Mouse (Mus musculus) MEL (cell line): Measurements from ENCODE around the gene Vwa5b2. TPM values are rescaled to one million over a fixed set of nuclear protein-coding genes. Genes with fewer than 3 reads are reported as not detected.

ENCODE experiments used
- DNase-seq: peaks from one replicate; pipeline ENCODE4 v3.0.0; 2011; ENCODE audit warnings: low read depth, low spot score
- H3K27ac ChIP-seq: 2 replicates; pipeline ENCODE4 v1.5.1; 2012; ENCODE audit warnings: low read depth, mild to moderate bottlenecking, control low read depth, low read length, moderate library complexity; ENCODE audit not compliant: control insufficient read depth
- H3K27me3 ChIP-seq, 2 experiments: fragments of 150-350 bp in 1 of 2; sonication (generic) in 1 of 2; 2 replicates each; pipeline ENCODE4 v1.6.1; 2012; ENCODE audit warnings: low read length in 2 of 2, mild to moderate bottlenecking in 2 of 2, improper control_type of control experiment in 1 of 2, moderate library complexity in 1 of 2; ENCODE audit not compliant: insufficient read depth in 2 of 2, control insufficient read depth in 1 of 2
- H3K36me3 ChIP-seq, 2 experiments: 2 replicates each; pipeline ENCODE4 v1.6.1; 2012 to 2014; ENCODE audit warnings: low read length in 2 of 2, improper control_type of control experiment in 1 of 2, inconsistent platforms in 1 of 2, mild to moderate bottlenecking in 1 of 2; ENCODE audit not compliant: insufficient read depth in 2 of 2, control insufficient read depth in 1 of 2
- H3K4me1 ChIP-seq, 2 experiments: fragments of 150-350 bp in 1 of 2; sonication (generic) in 1 of 2; 2 replicates each; pipeline ENCODE4 v1.6.1; 2012; ENCODE audit warnings: low read length in 2 of 2, improper control_type of control experiment in 1 of 2, mild to moderate bottlenecking in 1 of 2; ENCODE audit not compliant: insufficient read depth in 2 of 2, control insufficient read depth in 1 of 2
- H3K4me3 ChIP-seq, 2 experiments: fragments of 150-350 bp in 1 of 2; sonication (generic) in 1 of 2; 2 replicates each; pipeline ENCODE4 v1.5.1; 2012; ENCODE audit warnings: low read depth in 2 of 2, low read length in 2 of 2, mild to moderate bottlenecking in 2 of 2, moderate library complexity in 2 of 2, control low read depth in 1 of 2, improper control_type of control experiment in 1 of 2; ENCODE audit not compliant: control insufficient read depth in 1 of 2, insufficient read depth in 1 of 2
- H3K79me2 ChIP-seq: 2 replicates; pipeline ENCODE4 v1.6.1; 2012; ENCODE audit warnings: mild to moderate bottlenecking, low read length, moderate library complexity; ENCODE audit not compliant: control insufficient read depth, poor library complexity, insufficient read depth
- H3K9ac ChIP-seq: 2 replicates; pipeline ENCODE4 v1.6.1; 2012; ENCODE audit warnings: low read depth, mild to moderate bottlenecking, control low read depth, low read length, moderate library complexity; ENCODE audit not compliant: control insufficient read depth, poor library complexity, severe bottlenecking
- H3K9me3 ChIP-seq: fragments of 150-350 bp; sonication (generic); replicated peaks from 2 replicates; pipeline ENCODE4 v1.6.1; 2012; ENCODE audit warnings: mild to moderate bottlenecking, low read length, improper control_type of control experiment, moderate library complexity; ENCODE audit not compliant: insufficient read depth
- E2F4 ChIP-seq: IDR thresholded peaks from 2 replicates; pipeline ENCODE4 v1.6.1; 2011; ENCODE audit warnings: low read depth, low read length, improper control_type of control experiment, borderline replicate concordance
- ELF1 ChIP-seq: IDR thresholded peaks from 2 replicates; pipeline ENCODE4 v1.6.1; 2014; ENCODE audit warnings: low read depth, mild to moderate bottlenecking, inconsistent platforms, low read length, improper control_type of control experiment, moderate library complexity
- GABPA ChIP-seq: IDR thresholded peaks from 2 replicates; pipeline ENCODE4 v1.6.1; 2012; ENCODE audit warnings: low read depth, mild to moderate bottlenecking, inconsistent platforms, low read length, improper control_type of control experiment, moderate library complexity
- GATA1 ChIP-seq: IDR thresholded peaks from 2 replicates; pipeline ENCODE4 v1.6.1; 2011; ENCODE audit warnings: low read depth, low read length, improper control_type of control experiment
- JUND ChIP-seq: IDR thresholded peaks from 2 replicates; pipeline ENCODE4 v1.6.1; 2011; ENCODE audit warnings: low read depth, mild to moderate bottlenecking, improper control_type of control experiment, low read length
- MAX ChIP-seq: IDR thresholded peaks from 2 replicates; pipeline ENCODE4 v1.6.1; 2011; ENCODE audit warnings: low read length, improper control_type of control experiment
- MAZ ChIP-seq: IDR thresholded peaks from 2 replicates; pipeline ENCODE4 v1.6.1; 2012; ENCODE audit warnings: low read depth, mild to moderate bottlenecking, inconsistent platforms, low read length, improper control_type of control experiment
- MXI1 ChIP-seq: IDR thresholded peaks from 2 replicates; pipeline ENCODE4 v1.6.1; 2011; ENCODE audit warnings: mild to moderate bottlenecking, low read depth, low read length, improper control_type of control experiment
- POLR2A ChIP-seq, 2 experiments: IDR thresholded peaks; 2 replicates each; pipeline ENCODE4 v1.6.1; 2011 to 2012; ENCODE audit warnings: low read length in 2 of 2, mild to moderate bottlenecking in 2 of 2, control low read depth in 1 of 2, improper control_type of control experiment in 1 of 2, low read depth in 1 of 2, moderate library complexity in 1 of 2; ENCODE audit not compliant: control insufficient read depth in 1 of 2, insufficient read depth in 1 of 2, poor library complexity in 1 of 2
- POLR2AphosphoS5 ChIP-seq: IDR thresholded peaks from 2 replicates; pipeline ENCODE4 v1.6.1; 2012; ENCODE audit warnings: low read depth, borderline replicate concordance, mild to moderate bottlenecking, inconsistent platforms, low read length, moderate library complexity, mixed read lengths
- RCOR1 ChIP-seq: IDR thresholded peaks from 2 replicates; pipeline ENCODE4 v1.6.1; 2012; ENCODE audit warnings: low read depth, mild to moderate bottlenecking, inconsistent platforms, low read length, improper control_type of control experiment
- SIN3A ChIP-seq: IDR thresholded peaks from 2 replicates; pipeline ENCODE4 v1.6.1; 2012; ENCODE audit warnings: low read length, improper control_type of control experiment, inconsistent platforms
- SMC3 ChIP-seq: IDR thresholded peaks from 2 replicates; pipeline ENCODE4 v1.6.1; 2011; ENCODE audit warnings: low read depth, low read length, improper control_type of control experiment
- ZKSCAN1 ChIP-seq: IDR thresholded peaks from 2 replicates; pipeline ENCODE4 v1.6.1; 2012; ENCODE audit warnings: low read depth, mild to moderate bottlenecking, inconsistent platforms, low read length, improper control_type of control experiment, moderate library complexity
- ZNF384 ChIP-seq: IDR thresholded peaks from 2 replicates; pipeline ENCODE4 v1.6.1; 2012; ENCODE audit warnings: low read depth, mild to moderate bottlenecking, inconsistent platforms, low read length, improper control_type of control experiment
- polyA plus RNA-seq, 2 experiments: library from polyadenylated mRNA; stranded (reverse) in 1 of 2; unstranded in 1 of 2; fragments of >175 nt in 1 of 2; fragments of >200 nt in 1 of 2; gene quantifications; 2 replicates each; pipeline versions ENCODE4 v1.2.1 to v1.2.4; 2012; ENCODE audit warnings: low replicate concordance in 2 of 2, low read depth in 1 of 2; ENCODE audit not compliant: insufficient read length in 2 of 2, insufficient read depth in 1 of 2, missing spikeins in 1 of 2
- total RNA-seq: library from RNA; depleted of rRNA; stranded (reverse); fragments of 300-350 nt; gene quantifications from 2 replicates; pipeline ENCODE4 v1.2.3, GENCODE M21; 2012

Vwa5b2 gene
- total and polyA plus RNA-seq, 3 experiments: 0.15 to 0.33 TPM; not detected in 1

DNA sequence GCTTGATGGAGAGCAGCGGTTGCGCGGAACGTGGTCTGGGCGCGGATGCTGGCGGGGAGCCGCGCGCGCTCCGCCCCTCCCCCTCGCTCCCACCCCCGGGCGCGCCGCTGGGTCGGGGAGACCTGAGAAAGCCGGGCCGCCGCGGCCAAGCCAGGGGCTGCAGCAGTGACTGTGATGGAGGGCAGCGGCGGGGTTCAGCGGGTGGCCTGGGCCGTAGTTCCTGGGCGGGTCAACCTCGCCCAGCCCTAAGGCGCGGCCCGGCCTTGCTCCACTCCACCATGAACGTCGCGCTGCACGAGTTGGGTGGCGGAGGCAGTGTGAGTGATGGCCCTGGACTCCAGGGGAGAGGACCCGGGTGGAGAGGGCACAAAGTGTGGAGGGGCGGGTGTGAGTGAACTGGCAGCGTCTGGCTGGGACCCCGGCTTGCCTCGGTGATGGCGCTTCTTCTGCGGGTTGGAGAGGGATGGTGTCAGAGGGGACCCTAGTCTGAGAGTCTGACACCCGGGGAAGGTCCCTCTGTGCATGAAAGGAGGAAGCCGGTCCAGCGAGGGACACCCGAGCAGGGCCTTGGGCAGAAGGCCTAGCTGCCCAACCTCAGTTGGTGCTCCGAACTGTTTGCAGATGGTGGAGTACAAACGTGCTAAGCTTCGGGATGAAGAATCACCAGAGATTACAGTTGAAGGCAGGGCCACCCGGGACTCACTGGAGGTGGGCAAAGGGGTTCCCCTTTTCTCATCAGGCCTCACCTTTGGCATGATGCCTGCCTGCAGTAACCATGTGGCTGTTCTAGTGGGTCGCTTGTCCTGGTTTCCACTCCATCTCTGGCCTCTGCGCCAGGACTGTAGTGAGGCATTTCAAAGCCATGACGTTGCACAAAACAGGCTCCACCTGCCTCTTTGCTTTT, 40.7 kb downstream of the Vwa5b2 start, which contains the start of gene Ece2 (continued):
- TF ChIP-seq ELF1: no peak
- TF ChIP-seq SMC3: no peak
- TF ChIP-seq POLR2A (IDR thresholded peaks at IDR 0.05; ENCODE audit: control insufficient read depth in 1 of 2, insufficient read depth in 1 of 2, low read depth in 1 of 2, low read length in 2 of 2, poor library complexity in 1 of 2): no peak; a peak in 4 of 4 replicates
- no peak for TF ChIP-seq GATA1
- 0 out of 2 replicates have a peak, but pooled peaks have one; percentile 12 for TF ChIP-seq MXI1

DNA sequence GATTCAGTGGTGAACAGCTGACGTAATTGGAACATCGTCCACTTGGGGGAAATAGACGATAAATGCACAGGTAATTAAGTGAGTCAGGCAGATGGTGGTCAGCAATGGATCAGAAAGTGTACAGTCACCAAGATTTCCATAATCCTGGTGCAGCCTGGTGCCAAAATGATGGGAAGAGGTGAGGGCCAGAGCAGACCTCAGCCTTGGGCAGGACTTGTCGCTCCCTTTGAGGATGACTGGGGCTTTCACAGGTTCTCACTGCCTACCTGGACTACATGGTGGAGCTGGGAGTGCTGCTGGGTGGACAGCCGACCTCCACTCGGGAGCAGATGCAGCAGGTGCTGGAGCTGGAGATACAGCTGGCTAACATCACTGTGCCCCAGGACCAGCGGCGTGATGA, 48.1 kb downstream of the Vwa5b2 start:
- H3K4me3 ChIP-seq: no peak overlapping the region
- TF ChIP-seq JUND: no peak
- no peak for TF ChIP-seq RCOR1
- no peak for TF ChIP-seq ZKSCAN1
- no peak for TF ChIP-seq SIN3A
- 0 out of 4 replicates have a peak, but pooled peaks cover 0 to 3% of the 10 kb centered on the region in 2 experiments for H3K4me1 ChIP-seq
- H3K36me3 ChIP-seq: peaks cover 0 to 2% of the 10 kb centered on the region in 2 experiments; a peak in 3 of 4 replicates
- H3K9me3 ChIP-seq: no peaks in the 10 kb centered on the region
- no peak for DNase-seq
- no peaks in the 10 kb centered on the region for H3K79me2 ChIP-seq
- H3K27ac ChIP-seq: no peak overlapping the region
- H3K27me3 ChIP-seq: no peaks in the 10 kb centered on the region
- H3K9ac ChIP-seq: no peak overlapping the region

DNA sequence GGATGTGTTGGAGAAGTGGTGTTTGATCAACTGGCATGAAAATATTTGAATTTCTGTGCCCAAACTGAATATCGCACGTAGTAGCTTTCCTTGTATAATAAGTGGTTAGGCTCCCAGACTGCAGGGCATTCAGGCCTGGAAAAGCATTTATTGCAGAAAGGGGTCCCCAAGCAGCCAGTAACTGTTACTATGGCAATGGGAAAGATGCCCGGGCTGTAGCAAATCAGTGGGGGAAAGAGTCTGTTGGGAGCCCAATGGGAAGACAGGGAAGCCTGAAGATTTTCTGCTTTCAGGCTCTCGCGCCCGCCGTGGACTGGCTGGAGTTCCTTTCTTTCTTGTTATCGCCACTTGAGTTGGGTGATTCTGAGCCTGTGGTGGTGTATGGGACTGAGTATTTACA, 49.1 kb downstream of the Vwa5b2 start:
- Histone ChIP-seq H3K9ac (no peak overlapping the region), H3K36me3 (peaks cover 0 to 2% of the 10 kb centered on the region in 2 experiments; a peak in 3 of 4 replicates), H3K27me3 (no peaks in the 10 kb centered on the region), H3K79me2 (no peaks in the 10 kb centered on the region), H3K9me3 (no peaks in the 10 kb centered on the region), H3K4me3 (no peak overlapping the region), H3K4me1 (0 out of 4 replicates have a peak, but pooled peaks cover 0 to 3% of the 10 kb centered on the region in 2 experiments), H3K27ac (no peak overlapping the region)
- DNase-seq: no peak
- TF ChIP-seq ZNF384: no peak
- TF ChIP-seq MAZ: no peak
- TF ChIP-seq MAX: no peak
- TF ChIP-seq GABPA: no peak
- no peak for TF ChIP-seq POLR2AphosphoS5
- TF ChIP-seq POLR2A (IDR thresholded peaks at IDR 0.05; ENCODE audit: control insufficient read depth in 1 of 2, insufficient read depth in 1 of 2, low read depth in 1 of 2, low read length in 2 of 2, poor library complexity in 1 of 2): no peak
- TF ChIP-seq RCOR1: no peak
- TF ChIP-seq E2F4: no peak
